Mouse (Mus musculus) liver (tissue): ENCODE data around the gene S100pbp.

Experiments used
- DNase-seq: peaks from one replicate; pipeline ENCODE4 v3.0.0-alpha.2; 2020; ENCODE audit warnings: mixed read lengths

Gene S100pbp

GRCm38 (mm10) chr4:129189542-129190519 is at the start of gene S100pbp, which contains the start of gene Yars:
Gene S100pbp, minus strand, starts transcription at chr4:129189727.
Gene Yars, plus strand, starts transcription at chr4:129189760.
- DNase-seq, result peak; percentile 98

GRCm38 (mm10) chr4:129239075-129239474 is 49.5 kb upstream of the S100pbp start:
- peak; percentile 91 for DNase-seq

GRCm38 (mm10) chr4:129238579-129239016 is 49.1 kb upstream of the S100pbp start:
- no peak for DNase-seq

GRCm38 (mm10) chr4:129237843-129238441 is 48.4 kb upstream of the S100pbp start:
- DNase-seq, result no peak

GRCm38 (mm10) chr4:129236236-129236813 is 46.8 kb upstream of the S100pbp start:
- no peak for DNase-seq

- peak; percentile 67 for DNase-seq
These were observed 45.6 kb upstream of the S100pbp start for GRCm38 (mm10) chr4:129235147-129235546.

- peak; percentile 79 for DNase-seq
These were observed 45.0 kb upstream of the S100pbp start for GRCm38 (mm10) chr4:129234488-129234887.

GRCm38 (mm10) chr4:129232561-129233360 is 43.2 kb upstream of the S100pbp start:
- DNase-seq, result no peak

- DNase-seq, result peak; percentile 49
These were observed 42.3 kb upstream of the S100pbp start for GRCm38 (mm10) chr4:129231594-129232450.

GRCm38 (mm10) chr4:129230926-129231325 is 41.4 kb upstream of the S100pbp start:
- no peak for DNase-seq

- DNase-seq, result no peak
These were observed 38.5 kb upstream of the S100pbp start for GRCm38 (mm10) chr4:129227985-129228381.

- no peak for DNase-seq
These were observed 37.9 kb upstream of the S100pbp start for GRCm38 (mm10) chr4:129227170-129227984.

- DNase-seq, result no peak
These were observed 37.0 kb upstream of the S100pbp start for GRCm38 (mm10) chr4:129226441-129226963.

GRCm38 (mm10) chr4:129225315-129225714 is 35.8 kb upstream of the S100pbp start:
- DNase-seq, result no peak

- DNase-seq, result no peak
These were observed 34.1 kb upstream of the S100pbp start for GRCm38 (mm10) chr4:129223421-129224281.

GRCm38 (mm10) chr4:129222019-129222925 is 32.7 kb upstream of the S100pbp start:
- DNase-seq, result no peak

- no peak for DNase-seq
These were observed 31.8 kb upstream of the S100pbp start for GRCm38 (mm10) chr4:129221097-129222010.
